Mouse (Mus musculus) heart, postnatal 14 days (tissue): ENCODE results near the gene Mdh2. TPM values are rescaled to one million over a fixed set of nuclear protein-coding genes. Genes with fewer than 3 reads are reported as not detected.

Source experiments
- DNase-seq, 2 experiments: peaks; one replicate each; pipeline ENCODE4 v3.0.0; 2021 to 2022
- intact Hi-C: fragments of 180-260 bp; cut with DNase I; formaldehyde crosslinking; loops from one replicate; pipeline ENCODE4 v1.15.1; 2025
- long read RNA-seq, 2 experiments: library from polyadenylated mRNA; stranded (forward); transcript quantifications; one replicate each; pipeline ENCODE4 v2.0.0; 2021
- total RNA-seq, 2 experiments: library from RNA; stranded (reverse); gene quantifications; 2 replicates each; pipeline ENCODE4 v1.2.3; 2021

Mdh2 gene
- total RNA-seq = 1,000 to 10,000 TPM; 1,831 to 1,920 TPM
- long read RNA-seq, experiment 1, transcript Mdh2-201 (9 exons, 1,456 nt) = major isoform, 3,066 of 3,194 reads
- long read RNA-seq, experiment 1, partial matches to known transcripts = 103 of 3,194 reads
- long read RNA-seq, experiment 1, other reads (novel, unspliced or antisense) = 24 of 3,194 reads
- long read RNA-seq, experiment 2, transcript Mdh2-201 (9 exons, 1,456 nt) = major isoform, 2,298 of 2,390 reads
- long read RNA-seq, experiment 2, partial matches to known transcripts = 76 of 2,390 reads
- long read RNA-seq, experiment 2, other reads (novel, unspliced or antisense) = 16 of 2,390 reads

DNA sequence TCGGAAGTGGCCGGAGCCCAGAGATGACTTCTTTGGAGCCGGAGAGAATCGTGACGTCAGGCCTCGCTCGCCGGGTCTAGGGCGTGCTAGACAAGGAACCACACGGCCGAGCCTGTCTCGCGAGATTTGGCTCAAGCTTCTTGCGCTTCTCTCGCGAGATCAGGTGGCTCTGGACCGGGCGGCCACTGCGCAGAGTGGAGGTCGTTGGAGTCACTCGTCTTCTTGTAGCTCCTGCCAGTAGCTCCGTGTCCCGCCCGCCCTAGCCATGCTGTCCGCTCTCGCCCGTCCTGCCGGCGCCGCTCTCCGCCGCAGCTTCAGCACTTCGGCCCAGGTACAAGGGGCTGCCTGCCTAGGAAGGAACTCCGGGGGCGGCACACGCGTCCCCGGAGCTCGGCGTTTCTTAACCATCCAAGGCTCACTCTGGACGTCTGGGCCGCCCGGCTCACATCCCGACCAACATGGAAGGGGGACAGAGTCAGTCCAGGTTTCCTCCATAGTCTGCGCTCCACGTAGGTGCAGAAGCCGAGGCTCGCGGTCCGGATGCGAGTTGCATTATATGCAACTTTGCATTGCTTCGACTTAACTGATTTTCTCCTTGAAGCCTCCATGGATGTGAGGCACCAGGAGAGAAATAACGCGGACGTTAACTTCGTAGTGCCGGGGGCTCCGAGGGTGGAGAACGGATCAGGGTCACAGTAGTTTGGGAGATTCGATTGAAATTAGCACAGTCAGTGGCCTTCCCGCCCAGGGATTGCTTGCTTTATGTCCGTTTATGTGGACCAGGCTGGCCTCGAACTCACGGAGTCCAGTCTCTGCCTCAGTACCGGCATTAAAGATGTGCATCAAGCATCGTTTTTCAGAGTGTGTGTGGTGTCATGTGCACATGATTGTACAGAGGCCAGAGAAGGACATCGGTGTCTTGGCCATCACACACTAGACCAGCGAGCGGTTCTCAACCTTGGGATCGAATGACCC lies at the start of gene Mdh2:
Mdh2 (plus strand) TSS at position 10 of the 975 bp plus-strand sequence.
- intact Hi-C loops = loop anchor here (5.0 kb wide), 1 partner anchor 386 kb away; the partner anchor contains the start of gene Pom121
- DNase-seq = peak; percentile 99 to 100

DNA sequence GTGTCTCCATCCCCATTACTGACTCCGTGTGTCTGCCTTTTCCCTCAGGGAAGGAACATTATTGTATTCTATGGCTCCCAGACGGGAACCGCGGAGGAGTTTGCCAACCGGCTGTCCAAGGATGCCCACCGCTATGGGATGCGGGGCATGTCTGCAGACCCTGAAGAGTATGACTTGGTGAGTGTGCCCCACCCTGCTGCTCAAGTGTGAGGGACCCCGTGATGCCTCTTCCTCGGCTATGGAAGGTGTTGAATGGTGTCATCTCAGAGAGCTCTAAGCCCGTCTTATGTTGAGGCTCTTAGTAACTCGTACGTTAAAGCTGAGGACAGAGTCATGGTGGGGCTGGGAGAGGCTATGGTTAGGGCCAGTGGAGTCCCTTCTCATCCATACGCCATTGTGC lies 48.9 kb upstream of the Mdh2 start:
- DNase-seq = no peak
- intact Hi-C loops = no loop called here

DNA sequence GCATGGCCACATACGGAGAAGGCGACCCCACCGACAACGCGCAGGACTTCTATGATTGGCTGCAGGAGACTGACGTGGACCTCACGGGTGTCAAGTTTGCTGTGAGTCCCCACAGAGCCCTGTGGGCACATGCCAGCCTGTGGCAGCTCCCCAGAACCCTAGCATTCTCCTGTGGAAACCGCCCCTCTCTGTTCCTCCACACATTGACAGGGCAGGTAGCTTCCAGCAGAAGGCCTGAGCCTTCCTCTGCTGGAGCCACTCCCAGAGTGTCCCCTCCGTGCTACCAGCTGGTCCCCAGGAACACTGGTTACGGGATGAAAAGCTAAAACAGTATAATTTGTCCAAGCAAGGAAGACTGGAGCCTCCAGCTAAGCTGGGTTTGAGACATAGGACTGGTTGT lies 48.0 kb upstream of the Mdh2 start:
- intact Hi-C loops = no loop called here
- DNase-seq = no peak

DNA sequence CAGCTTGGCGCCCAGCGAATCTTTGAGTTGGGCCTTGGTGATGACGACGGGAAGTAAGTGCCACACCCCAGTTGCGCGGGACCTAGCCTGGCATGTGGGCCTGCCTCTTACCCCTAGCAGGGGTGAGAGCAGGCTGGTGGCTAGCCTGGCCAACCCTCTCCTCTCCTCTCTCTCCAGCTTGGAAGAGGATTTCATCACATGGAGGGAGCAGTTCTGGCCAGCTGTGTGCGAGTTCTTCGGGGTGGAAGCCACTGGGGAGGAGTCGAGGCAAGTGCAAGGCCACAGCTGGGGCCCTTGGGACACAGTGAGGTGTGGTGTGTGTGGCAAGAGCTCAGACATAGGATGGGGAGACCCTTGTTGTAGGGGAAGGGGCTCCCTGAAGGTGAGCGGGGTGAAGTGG lies 47.4 kb upstream of the Mdh2 start:
- DNase-seq = no peak
- intact Hi-C loops = no loop called here

DNA sequence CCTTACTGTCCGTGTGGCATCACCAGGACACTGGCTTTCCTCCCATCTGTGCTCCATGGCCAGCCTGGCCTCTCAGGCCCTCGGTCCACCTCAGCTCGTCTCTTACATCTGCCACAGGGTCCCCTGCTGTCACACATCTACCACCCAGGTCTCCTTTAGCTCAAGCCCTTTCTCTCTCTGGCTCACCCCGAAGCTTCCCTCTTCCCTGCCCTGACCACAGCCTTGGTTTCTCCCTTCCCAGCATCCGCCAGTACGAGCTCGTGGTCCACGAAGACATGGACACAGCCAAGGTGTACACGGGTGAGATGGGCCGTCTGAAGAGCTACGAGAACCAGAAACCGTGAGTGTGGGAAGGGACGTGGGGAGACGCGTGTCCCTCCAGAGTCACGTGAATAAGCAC lies 47.0 kb upstream of the Mdh2 start:
- DNase-seq = no peak
- intact Hi-C loops = no loop called here

DNA sequence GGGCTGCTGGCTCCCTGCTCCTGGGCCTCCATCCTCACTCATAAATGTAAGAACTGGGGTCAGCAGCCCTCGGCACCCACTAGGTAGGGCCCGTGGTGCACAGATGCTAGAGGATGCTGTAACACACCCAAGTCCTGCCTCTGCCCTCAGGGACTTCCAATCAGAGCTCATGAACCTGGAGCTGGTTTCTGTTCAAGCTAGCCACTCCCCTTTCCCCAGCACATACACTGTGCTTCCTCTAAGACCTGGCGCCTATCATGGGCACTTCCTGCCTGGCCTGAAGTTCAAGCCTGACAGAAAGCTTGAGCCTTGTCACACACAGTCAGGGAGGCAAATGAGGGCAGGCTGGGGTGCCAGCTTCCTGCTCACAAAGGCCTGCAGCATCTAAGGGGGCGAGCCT lies 45.2 kb upstream of the Mdh2 start:
- DNase-seq = no peak
- intact Hi-C loops = no loop called here

DNA sequence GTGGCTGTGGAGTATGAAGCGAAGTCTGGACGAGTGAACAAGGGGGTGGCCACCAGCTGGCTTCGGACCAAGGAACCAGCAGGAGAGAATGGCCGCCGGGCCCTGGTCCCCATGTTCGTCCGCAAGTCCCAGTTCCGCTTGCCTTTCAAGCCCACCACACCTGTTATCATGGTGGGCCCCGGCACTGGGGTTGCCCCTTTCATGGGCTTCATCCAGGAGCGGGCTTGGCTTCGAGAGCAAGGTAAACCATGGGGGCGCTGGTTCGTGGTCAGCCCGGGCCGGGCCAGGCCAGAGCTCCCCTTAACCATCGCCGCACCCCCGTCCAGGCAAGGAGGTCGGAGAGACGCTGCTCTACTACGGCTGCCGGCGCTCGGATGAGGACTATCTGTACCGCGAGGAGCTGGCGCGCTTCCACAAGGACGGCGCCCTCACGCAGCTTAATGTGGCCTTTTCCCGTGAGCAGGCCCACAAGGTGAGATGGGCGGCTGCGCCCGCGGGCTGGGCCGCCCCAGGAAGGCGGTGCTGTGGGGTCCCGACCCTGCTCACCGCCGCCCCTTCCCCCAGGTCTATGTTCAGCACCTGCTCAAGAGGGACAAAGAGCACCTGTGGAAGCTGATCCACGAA lies 44.1 kb upstream of the Mdh2 start:
- no peak for DNase-seq
- intact Hi-C loops = no loop called here

DNA sequence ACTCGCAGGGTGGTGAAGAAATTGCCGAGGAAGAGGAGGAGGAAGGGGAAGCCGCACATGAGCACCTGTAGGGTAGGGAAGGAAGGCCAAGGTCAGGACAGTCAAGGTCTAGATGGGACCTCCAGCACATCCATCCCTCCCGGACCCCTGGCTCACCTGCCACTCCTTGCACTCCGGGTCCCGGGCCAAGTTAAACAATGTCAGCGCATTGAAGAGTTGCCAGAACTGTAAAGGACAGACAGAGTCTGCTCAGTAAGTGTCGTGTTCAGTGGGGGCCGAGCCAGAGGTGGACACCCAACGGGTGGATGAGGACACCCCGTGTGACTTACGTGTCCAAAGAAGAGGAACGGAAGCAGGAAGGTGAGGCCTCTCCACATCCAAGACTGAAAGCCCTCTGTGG lies 42.5 kb upstream of the Mdh2 start:
- intact Hi-C loops = no loop called here
- no peak for DNase-seq

DNA sequence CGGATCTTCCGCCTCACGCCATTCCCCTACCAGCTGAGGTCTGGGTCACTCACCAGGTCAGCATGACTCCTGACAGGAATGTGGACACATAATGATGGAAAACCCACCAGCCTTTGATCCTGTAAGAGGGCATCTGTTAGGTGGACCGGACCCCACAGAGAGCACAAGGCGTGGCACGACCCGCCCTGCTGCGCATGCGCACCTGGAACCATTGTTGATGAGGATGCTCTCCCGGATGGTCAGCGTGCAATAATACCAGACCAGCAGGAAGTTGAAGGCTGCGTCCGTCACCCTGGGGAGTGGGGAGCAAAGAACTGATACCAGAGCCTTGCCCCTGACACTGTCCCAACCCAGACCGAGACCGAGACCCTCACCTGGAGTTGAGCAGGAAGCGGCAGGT lies 41.7 kb upstream of the Mdh2 start:
- intact Hi-C loops = no loop called here
- DNase-seq = no peak

DNA sequence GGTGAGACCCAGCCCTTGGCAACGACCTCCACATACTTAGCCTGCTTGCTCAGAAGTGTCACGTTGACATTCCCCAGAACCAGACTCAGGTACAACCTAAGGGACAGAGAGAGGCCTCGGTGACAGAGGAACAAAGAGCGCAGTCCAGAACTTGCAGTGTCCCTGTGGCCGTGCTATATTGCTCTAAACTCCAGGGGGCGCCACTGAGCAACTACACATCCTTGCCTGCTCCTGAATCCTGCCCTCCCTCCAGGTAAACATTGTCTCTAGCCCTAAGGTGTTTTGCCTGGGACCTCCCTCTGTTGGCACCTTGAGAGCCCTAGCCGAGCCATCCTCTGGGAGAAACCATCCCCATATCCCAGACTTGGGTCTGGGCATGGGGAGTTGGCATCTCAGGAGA lies 41.1 kb upstream of the Mdh2 start:
- no peak for DNase-seq
- intact Hi-C loops = no loop called here

DNA sequence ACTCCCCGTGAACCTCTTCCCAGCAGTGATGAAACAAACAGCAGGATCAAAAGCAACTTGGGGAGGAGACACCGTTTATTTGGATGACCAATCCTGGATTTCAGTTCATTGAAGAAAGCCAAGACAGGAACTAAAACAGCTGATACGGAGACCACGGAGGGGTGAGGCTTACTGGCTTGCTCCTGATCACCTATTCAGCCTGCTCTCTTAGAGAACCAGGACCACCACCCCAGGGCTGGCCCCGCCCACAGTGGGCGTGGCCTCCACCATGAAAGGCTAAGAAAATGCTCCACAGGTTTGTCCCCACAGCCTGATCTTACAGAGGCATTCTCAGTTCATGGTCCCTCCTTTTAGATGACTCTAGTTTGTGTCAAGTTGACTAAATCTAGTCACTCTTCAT lies 40.0 kb upstream of the Mdh2 start:
- intact Hi-C loops = no loop called here
- no peak for DNase-seq

DNA sequence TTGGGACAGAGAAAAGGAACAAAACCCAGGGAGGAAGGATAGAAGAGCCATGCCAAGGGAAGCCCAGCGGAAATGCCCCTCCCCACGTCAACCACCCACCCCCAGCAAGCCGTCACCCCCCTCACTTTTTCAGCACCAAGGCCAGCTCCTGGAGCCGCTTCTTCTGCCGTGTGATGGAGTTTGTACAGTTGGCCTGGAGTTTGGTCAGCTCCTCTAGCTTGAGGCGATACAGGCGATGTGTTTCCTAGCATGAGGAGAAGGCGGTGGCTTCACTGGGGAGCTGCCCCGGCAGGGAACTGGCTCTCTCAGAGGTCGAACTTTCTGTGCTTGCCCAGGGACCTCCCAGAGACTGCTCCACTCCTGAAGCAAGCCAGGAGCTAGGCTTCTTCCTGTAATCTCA lies 36.1 kb upstream of the Mdh2 start:
- no peak for DNase-seq
- intact Hi-C loops = loop anchor here (2.0 kb wide), 1 partner anchor 53 kb away; no protein-coding TSS in a partner anchor

DNA sequence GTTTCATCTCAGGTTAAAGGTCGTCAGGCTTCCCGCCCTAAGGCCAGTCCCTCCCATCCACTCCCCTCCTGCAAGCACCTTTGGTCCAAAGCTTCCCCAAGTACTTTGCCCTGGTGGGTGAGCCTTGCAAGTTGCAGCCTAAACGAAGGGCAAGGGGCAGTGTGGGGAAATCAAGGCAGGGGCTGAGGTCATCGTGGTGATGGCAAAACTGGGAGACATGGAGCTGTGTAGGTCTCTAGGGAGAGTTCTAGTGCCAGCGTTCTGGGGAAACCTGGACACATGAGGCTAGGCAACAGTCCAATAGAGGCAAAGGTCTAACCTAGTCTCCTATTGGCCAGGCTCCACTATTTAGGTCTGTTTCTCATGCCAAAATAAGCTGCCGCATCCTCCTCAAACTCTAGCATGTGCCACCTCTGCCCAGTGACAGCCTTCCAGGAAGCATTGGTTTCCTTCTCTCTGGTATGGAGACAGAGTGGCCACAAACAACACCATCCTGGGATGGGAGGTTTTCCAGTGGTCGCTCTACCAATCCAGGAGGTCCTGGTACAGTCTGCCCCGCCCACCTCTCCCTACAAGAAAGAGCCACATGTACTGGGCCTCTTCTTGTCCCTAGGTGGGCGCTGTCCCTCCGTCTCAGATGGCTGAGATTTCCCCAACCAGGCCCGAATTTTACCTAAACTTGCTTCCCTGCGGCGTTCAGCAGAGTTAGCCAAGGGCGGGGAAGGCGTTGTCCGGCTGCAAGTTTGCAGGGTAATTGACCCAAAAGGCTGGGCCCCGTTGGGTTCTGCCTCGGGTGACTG lies 35.1 kb upstream of the Mdh2 start:
- intact Hi-C loops = loop anchor here (2.0 kb wide), 1 partner anchor 54 kb away; no protein-coding TSS in a partner anchor

DNA sequence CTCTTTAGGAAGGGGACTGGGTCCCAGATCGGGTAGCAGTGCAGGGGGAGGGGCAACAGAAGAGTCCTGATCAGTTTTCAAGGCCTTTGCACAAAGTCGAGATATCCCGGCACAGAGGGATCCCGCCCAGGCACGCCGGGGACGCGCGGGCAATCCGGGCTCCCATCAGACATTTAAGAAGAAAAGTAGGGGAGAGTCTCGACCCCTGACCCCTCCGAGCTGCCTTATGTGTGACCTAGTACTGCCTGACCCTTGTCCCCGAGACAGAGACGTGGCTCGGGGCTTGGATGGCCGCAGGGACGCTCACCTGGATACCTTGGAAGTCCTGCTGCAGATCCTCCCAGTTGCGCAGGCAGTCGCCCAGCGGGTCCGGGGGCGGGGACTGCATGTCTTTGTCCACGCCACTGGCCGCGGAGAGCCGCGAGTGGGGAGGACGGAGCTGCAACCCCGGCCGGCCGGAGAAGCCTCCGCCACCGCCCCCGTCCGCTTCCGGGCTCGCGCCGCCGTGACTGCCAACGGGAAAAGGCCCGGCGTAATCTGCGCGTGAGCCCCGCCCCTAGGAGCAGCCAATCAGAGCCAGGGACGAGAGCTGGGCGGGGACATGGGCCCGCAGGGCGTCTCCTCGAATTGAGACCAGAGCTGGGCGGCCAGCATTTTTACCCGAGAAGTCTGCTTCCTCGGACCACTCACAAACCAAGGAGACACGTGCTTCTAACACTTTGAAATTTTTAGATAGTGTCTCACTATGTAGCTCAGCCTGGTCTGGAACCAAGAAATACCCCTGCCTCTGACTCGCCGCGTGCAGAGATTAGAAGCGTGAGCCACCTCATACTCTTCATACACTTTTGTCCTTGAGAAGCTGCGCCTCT lies 34.3 kb upstream of the Mdh2 start, which contains the start of gene Tmem120a:
Tmem120a (minus strand) TSS at position 708 of the 869 bp plus-strand sequence.
- DNase-seq = peak; percentile 96 to 98
- intact Hi-C loops = loop anchor here (2.0 kb wide), 1 partner anchor 55 kb away; no protein-coding TSS in a partner anchor

More for the DNA sequence above, 35.1 kb upstream of the Mdh2 start:
- DNase-seq = no peak

DNA sequence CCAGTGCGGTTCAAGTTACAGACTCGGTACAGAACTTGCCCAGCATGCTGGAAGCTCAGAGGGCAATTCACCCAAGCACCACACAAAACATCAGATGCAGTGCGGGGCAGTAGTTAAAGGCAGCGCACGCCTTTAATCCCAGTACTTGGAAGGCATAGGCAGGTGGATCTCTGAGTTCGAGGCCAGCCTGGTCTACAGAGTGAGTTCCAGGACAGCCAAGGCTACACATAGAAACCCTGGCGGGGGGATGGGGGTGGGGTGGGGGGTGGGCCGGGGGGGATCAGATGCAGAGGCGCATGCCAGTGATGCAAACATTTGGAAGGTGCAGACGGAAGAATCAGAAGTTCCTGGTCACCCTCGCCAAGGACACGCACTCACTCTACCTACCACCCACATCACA lies 33.5 kb upstream of the Mdh2 start:
- DNase-seq = no peak
- intact Hi-C loops = loop anchor here (5.0 kb wide), 1 partner anchor 112 kb away; the partner anchor contains the start of gene Rhbdd2

DNA sequence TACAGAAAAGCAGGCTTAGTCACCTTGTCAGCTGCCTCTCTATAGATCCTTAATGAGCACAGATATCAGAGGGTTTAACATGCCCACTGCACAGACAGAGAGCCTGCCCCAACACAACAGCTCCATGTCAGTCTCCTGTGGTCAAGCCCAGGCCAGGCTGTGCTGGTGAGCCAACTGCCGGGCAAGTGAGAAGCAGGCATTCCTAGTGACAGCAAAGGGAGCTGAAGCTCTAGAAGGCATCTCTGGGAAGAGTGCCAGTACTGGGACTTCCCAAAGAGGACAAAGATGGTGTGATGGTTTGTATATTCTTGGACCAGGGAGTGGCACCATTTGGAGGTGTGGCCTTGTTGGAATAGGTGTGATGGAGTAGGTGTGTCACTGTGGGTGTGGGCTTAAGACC lies 27.2 kb upstream of the Mdh2 start:
- intact Hi-C loops = no loop called here
- DNase-seq = no peak

DNA sequence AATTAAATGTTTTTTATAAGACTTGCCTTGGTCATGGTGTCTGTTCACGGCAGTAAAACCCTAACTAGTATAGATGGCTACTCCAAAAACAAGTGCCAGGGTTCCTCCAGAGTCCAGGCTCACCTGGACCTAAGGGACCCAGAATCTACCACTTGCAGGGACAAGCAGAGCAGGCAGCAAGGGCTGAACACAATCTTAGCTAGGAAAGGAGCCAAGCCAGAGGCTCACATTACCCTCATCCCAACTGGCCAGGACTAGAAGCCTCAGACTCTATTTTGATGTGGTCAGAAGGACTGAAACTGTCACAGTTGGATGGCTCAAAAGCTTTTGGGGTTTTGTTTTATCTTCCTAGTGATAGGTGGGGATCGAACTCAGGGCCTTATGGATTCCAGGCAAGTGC lies 26.7 kb upstream of the Mdh2 start:
- intact Hi-C loops = no loop called here
- DNase-seq = no peak

DNA sequence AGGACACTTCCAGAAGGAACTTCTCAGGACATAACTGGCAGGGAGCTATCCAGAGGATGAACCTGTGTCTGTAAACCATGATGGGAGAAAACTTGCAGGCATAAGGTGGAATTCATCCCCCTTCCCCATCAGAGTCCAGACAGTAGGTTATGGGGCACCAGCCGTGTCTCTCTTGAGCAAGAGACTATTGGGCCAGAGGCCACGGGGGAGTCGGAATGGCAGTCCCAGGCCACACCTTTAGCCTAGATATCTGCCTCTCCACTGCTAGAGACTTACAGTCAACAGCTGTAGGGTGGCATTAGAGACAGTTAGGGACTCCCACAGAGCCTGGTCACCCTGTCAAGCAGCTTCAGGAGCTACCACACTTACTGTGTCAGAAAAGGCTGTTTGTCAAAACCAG lies 16.4 kb upstream of the Mdh2 start:
- no peak for DNase-seq
- intact Hi-C loops = loop anchor here (2.0 to 5.0 kb wide), 4 partner anchors 130 to 365 kb away; partner anchors contain the start of genes Hip1 and Rhbdd2

DNA sequence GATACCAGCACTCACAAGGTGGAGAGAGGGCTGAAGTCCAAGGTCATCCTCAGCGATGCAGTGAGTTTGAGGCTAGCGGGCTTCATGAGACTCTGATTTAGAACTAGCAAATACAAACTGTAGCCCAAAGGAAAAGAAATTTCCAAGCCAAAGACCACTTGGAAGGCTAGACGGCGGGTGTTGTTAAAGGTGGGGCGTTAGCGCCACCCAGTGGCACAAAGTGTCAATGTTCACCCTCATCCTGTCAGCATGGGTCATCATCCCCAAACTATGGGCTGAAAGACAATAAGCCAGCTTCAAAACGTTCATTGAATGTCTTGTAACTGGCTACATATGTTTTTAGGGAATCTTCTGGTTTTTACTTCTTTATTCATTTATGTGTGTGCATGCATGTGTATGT lies 14.8 kb upstream of the Mdh2 start:
- DNase-seq = peak; percentile 80 to 83
- intact Hi-C loops = loop anchor here (2.0 to 5.0 kb wide), 4 partner anchors 131 to 366 kb away; partner anchors contain the start of genes Hip1 and Rhbdd2
